Mouse (Mus musculus) midbrain, postnatal 0 days (tissue): Measurements from ENCODE around the gene Dicer1. TPM values are rescaled to one million over a fixed set of nuclear protein-coding genes. Genes with fewer than 3 reads are reported as not detected.

Experiments
- ATAC-seq: fragments of 200-750 bp; cut with Nextera tagmentation; 2 replicates; pipeline ENCODE4 v1.8.0; 2017; ENCODE audit warnings: moderate number of reproducible peaks, mild to moderate bottlenecking, moderate TSS enrichment, moderate library complexity; ENCODE audit not compliant: low FRiP score
- DNase-seq: peaks from one replicate; pipeline ENCODE4 v3.0.0-alpha.2; 2015; ENCODE audit warnings: low spot score
- H3K27ac ChIP-seq: fragments of 300-500 bp; sonication (generic); 2 replicates; pipeline ENCODE4 v1.5.1; 2014; ENCODE audit warnings: low read depth, mild to moderate bottlenecking, low read length, mixed read lengths
- H3K27me3 ChIP-seq: fragments of 300-500 bp; sonication (generic); 2 replicates; pipeline ENCODE4 v1.6.1; 2014; ENCODE audit warnings: low read length, control low read depth, mixed read lengths; ENCODE audit not compliant: insufficient read depth
- H3K36me3 ChIP-seq: fragments of 300-500 bp; sonication (generic); 2 replicates; pipeline ENCODE4 v1.6.1; 2014; ENCODE audit warnings: low read length, control low read depth, mixed read lengths; ENCODE audit not compliant: insufficient read depth
- H3K4me1 ChIP-seq: fragments of 300-500 bp; sonication (generic); 2 replicates; pipeline ENCODE4 v1.6.1; 2014; ENCODE audit warnings: mild to moderate bottlenecking, control low read depth, antibody characterized with exemption, low read length, mixed read lengths; ENCODE audit not compliant: insufficient read depth
- H3K4me2 ChIP-seq: fragments of 300-500 bp; sonication (generic); 2 replicates; pipeline ENCODE4 v1.6.1; 2014; ENCODE audit warnings: low read depth, mild to moderate bottlenecking, low read length, mixed read lengths; ENCODE audit not compliant: poor library complexity, severe bottlenecking
- H3K4me3 ChIP-seq: fragments of 300-500 bp; sonication (generic); 2 replicates; pipeline ENCODE4 v1.5.1; 2014; ENCODE audit warnings: low read depth, mild to moderate bottlenecking, low read length, moderate library complexity
- H3K9ac ChIP-seq: fragments of 300-500 bp; sonication (generic); replicated peaks from 2 replicates; pipeline ENCODE4 v1.6.1; 2014; ENCODE audit warnings: mild to moderate bottlenecking, low read length, moderate library complexity, mixed read lengths; ENCODE audit not compliant: poor library complexity, severe bottlenecking
- H3K9me3 ChIP-seq: fragments of 300-500 bp; sonication (generic); 2 replicates; pipeline ENCODE4 v1.6.1; 2016; ENCODE audit warnings: low read length, control low read depth
- CTCF ChIP-seq: IDR thresholded peaks from 2 replicates; pipeline ENCODE4 v1.5.1; 2016; ENCODE audit warnings: antibody characterized with exemption, mild to moderate bottlenecking
- WGBS: fragments of 180-500 bp; shearing (Covaris S2); extraction: QIAGEN DNeasy Blood & Tissue Kit; methylation state at CpG from one replicate; pipeline ENCODE4 v1.1.7; 2014; 5-methylcytosine and 5-hydroxymethylcytosine counted together
- polyA plus RNA-seq: library from polyadenylated mRNA; unstranded; fragments of >200 nt; fragmentation: Nextera tagmentation; extraction: Ambion mirVana; gene quantifications from 2 replicates; pipeline ENCODE4 v1.2.1, GENCODE M21; 2015
- total RNA-seq: library from RNA; depleted of rRNA; stranded (reverse); fragments of >200 nt; gene quantifications from 2 replicates; pipeline ENCODE4 v1.2.3, GENCODE M21; 2014

Gene Dicer1
- total and polyA plus RNA-seq, 2 experiments from 2014 or later, result 28.4 to 38.9 TPM

- no peak overlapping the region for H3K27ac ChIP-seq
- no peak overlapping the region for H3K9ac ChIP-seq
- no peak overlapping the region for H3K4me3 ChIP-seq
- DNase-seq, result no peak
- no peaks in the 10 kb centered on the region for H3K4me1 ChIP-seq
- 55% methylated on average over 10 of the region's 10 CpGs for WGBS
- no peak for TF ChIP-seq CTCF
- ATAC-seq, result no peak
- H3K9me3 ChIP-seq, result no peaks in the 10 kb centered on the region
- no peaks in the 10 kb centered on the region for H3K36me3 ChIP-seq
- no peak overlapping the region for H3K4me2 ChIP-seq
- no peaks in the 10 kb centered on the region for H3K27me3 ChIP-seq
These were observed 79.3 kb downstream of the Dicer1 start for GRCm38 (mm10) chr12:104672406-104672805.

- Histone ChIP-seq H3K36me3 (no peaks in the 10 kb centered on the region), H3K27me3 (no peaks in the 10 kb centered on the region), H3K9ac (no peak overlapping the region), H3K4me3 (no peak overlapping the region), H3K4me2 (no peak overlapping the region), H3K9me3 (no peaks in the 10 kb centered on the region), H3K27ac (no peak overlapping the region), H3K4me1 (no peaks in the 10 kb centered on the region)
- ATAC-seq, result no peak
- no peak for TF ChIP-seq CTCF
- DNase-seq, result no peak
- 82% methylated on average over 7 of the region's 7 CpGs for WGBS
These were observed 83.9 kb downstream of the Dicer1 start for GRCm38 (mm10) chr12:104667846-104668245.

GRCm38 (mm10) chr12:104665951-104666350, 85.8 kb downstream of the Dicer1 start:
- Histone ChIP-seq H3K36me3 (no peaks in the 10 kb centered on the region), H3K9me3 (no peaks in the 10 kb centered on the region), H3K27ac (no peak overlapping the region), H3K4me1 (no peaks in the 10 kb centered on the region), H3K4me2 (no peak overlapping the region), H3K4me3 (no peak overlapping the region), H3K27me3 (no peaks in the 10 kb centered on the region), H3K9ac (no peak overlapping the region)
- TF ChIP-seq CTCF, result no peak
- 83% methylated on average over 6 of the region's 6 CpGs for WGBS
- DNase-seq (no peak), ATAC-seq (no peak)

DNA sequence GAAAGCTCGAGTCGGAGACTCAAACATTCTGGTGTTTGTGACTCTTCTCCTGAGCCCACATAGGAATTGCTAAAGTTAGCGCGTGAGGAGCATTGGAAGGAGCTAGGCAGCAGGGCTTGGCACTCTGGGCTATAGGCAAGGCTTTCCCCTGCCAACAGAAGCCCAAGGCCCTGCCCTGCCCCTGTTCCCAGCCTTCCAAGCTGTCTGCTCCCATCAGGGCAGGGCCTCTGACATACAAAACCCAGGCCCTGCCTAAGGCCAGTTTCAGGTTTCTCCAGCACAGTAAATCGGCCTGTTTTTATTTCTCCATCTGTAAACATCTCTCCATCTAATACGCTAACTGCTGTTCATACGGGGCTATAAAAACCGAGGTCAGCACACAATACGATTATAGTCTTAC, 86.2 kb downstream of the Dicer1 start:
- Histone ChIP-seq H3K4me3 (no peak overlapping the region), H3K4me1 (no peaks in the 10 kb centered on the region), H3K9me3 (no peaks in the 10 kb centered on the region), H3K27ac (no peak overlapping the region), H3K36me3 (no peaks in the 10 kb centered on the region), H3K4me2 (no peak overlapping the region), H3K9ac (no peak overlapping the region), H3K27me3 (no peaks in the 10 kb centered on the region)
- 88% methylated on average over 9 of the region's 9 CpGs for WGBS
- ATAC-seq (no peak), DNase-seq (no peak)
- no peak for TF ChIP-seq CTCF

- Histone ChIP-seq H3K9me3 (no peaks in the 10 kb centered on the region), H3K27me3 (no peaks in the 10 kb centered on the region), H3K4me2 (no peak overlapping the region), H3K27ac (no peak overlapping the region), H3K4me3 (no peak overlapping the region), H3K4me1 (no peaks in the 10 kb centered on the region; the same call in 1 of the 2 replicates), H3K9ac (no peak overlapping the region), H3K36me3 (no peaks in the 10 kb centered on the region)
- ATAC-seq, result no peak
- TF ChIP-seq CTCF, result no peak
- 85% methylated on average over 2 of the region's 2 CpGs for WGBS
- no peak for DNase-seq
These were observed 95.6 kb downstream of the Dicer1 start for GRCm38 (mm10) chr12:104656146-104656545.

GRCm38 (mm10) chr12:104655006-104655405, 96.7 kb downstream of the Dicer1 start:
- 92% methylated on average over 1 of the region's 1 CpGs for WGBS
- Histone ChIP-seq H3K27ac (no peak overlapping the region), H3K36me3 (no peaks in the 10 kb centered on the region), H3K27me3 (no peaks in the 10 kb centered on the region), H3K9ac (no peak overlapping the region), H3K4me1 (no peaks in the 10 kb centered on the region; the same call in 1 of the 2 replicates), H3K9me3 (no peaks in the 10 kb centered on the region), H3K4me3 (no peak overlapping the region), H3K4me2 (no peak overlapping the region)
- ATAC-seq, result no peak
- TF ChIP-seq CTCF, result no peak
- no peak for DNase-seq
